Mouse (Mus musculus) MEL (cell line): ENCODE results near the gene Slc25a4. TPM values are rescaled to one million over a fixed set of nuclear protein-coding genes. Genes with fewer than 3 reads are reported as not detected.
"Not testable (repeated sequence)": the region's sequence is repeated elsewhere in the genome, so short reads cannot be mapped to it uniquely, and the experiment has no call there.

ENCODE experiments used
- DNase-seq: peaks from one replicate; pipeline ENCODE4 v3.0.0; 2011; ENCODE audit warnings: low read depth, low spot score
- H3K27ac ChIP-seq: 2 replicates; pipeline ENCODE4 v1.5.1; 2012; ENCODE audit warnings: low read depth, mild to moderate bottlenecking, control low read depth, low read length, moderate library complexity; ENCODE audit not compliant: control insufficient read depth
- H3K27me3 ChIP-seq, 2 experiments: fragments of 150-350 bp in 1 of 2; sonication (generic) in 1 of 2; 2 replicates each; pipeline ENCODE4 v1.6.1; 2012; ENCODE audit warnings: low read length in 2 of 2, mild to moderate bottlenecking in 2 of 2, improper control_type of control experiment in 1 of 2, moderate library complexity in 1 of 2; ENCODE audit not compliant: insufficient read depth in 2 of 2, control insufficient read depth in 1 of 2
- H3K36me3 ChIP-seq, 2 experiments: 2 replicates each; pipeline ENCODE4 v1.6.1; 2012 to 2014; ENCODE audit warnings: low read length in 2 of 2, improper control_type of control experiment in 1 of 2, inconsistent platforms in 1 of 2, mild to moderate bottlenecking in 1 of 2; ENCODE audit not compliant: insufficient read depth in 2 of 2, control insufficient read depth in 1 of 2
- H3K4me1 ChIP-seq, 2 experiments: fragments of 150-350 bp in 1 of 2; sonication (generic) in 1 of 2; 2 replicates each; pipeline ENCODE4 v1.6.1; 2012; ENCODE audit warnings: low read length in 2 of 2, improper control_type of control experiment in 1 of 2, mild to moderate bottlenecking in 1 of 2; ENCODE audit not compliant: insufficient read depth in 2 of 2, control insufficient read depth in 1 of 2
- H3K4me3 ChIP-seq, 2 experiments: fragments of 150-350 bp in 1 of 2; sonication (generic) in 1 of 2; 2 replicates each; pipeline ENCODE4 v1.5.1; 2012; ENCODE audit warnings: low read depth in 2 of 2, low read length in 2 of 2, mild to moderate bottlenecking in 2 of 2, moderate library complexity in 2 of 2, control low read depth in 1 of 2, improper control_type of control experiment in 1 of 2; ENCODE audit not compliant: control insufficient read depth in 1 of 2, insufficient read depth in 1 of 2
- H3K79me2 ChIP-seq: 2 replicates; pipeline ENCODE4 v1.6.1; 2012; ENCODE audit warnings: mild to moderate bottlenecking, low read length, moderate library complexity; ENCODE audit not compliant: control insufficient read depth, poor library complexity, insufficient read depth
- H3K9ac ChIP-seq: 2 replicates; pipeline ENCODE4 v1.6.1; 2012; ENCODE audit warnings: low read depth, mild to moderate bottlenecking, control low read depth, low read length, moderate library complexity; ENCODE audit not compliant: control insufficient read depth, poor library complexity, severe bottlenecking
- H3K9me3 ChIP-seq: fragments of 150-350 bp; sonication (generic); replicated peaks from 2 replicates; pipeline ENCODE4 v1.6.1; 2012; ENCODE audit warnings: mild to moderate bottlenecking, low read length, improper control_type of control experiment, moderate library complexity; ENCODE audit not compliant: insufficient read depth
- BHLHE40 ChIP-seq: IDR thresholded peaks from 2 replicates; pipeline ENCODE4 v1.6.1; 2012; ENCODE audit warnings: low read depth, mild to moderate bottlenecking, inconsistent platforms, low read length, improper control_type of control experiment, borderline replicate concordance
- CHD1 ChIP-seq: IDR thresholded peaks from 2 replicates; pipeline ENCODE4 v1.6.1; 2012; ENCODE audit warnings: low read depth, mild to moderate bottlenecking, inconsistent platforms, low read length, improper control_type of control experiment
- E2F4 ChIP-seq: IDR thresholded peaks from 2 replicates; pipeline ENCODE4 v1.6.1; 2011; ENCODE audit warnings: low read depth, low read length, improper control_type of control experiment, borderline replicate concordance
- ELF1 ChIP-seq: IDR thresholded peaks from 2 replicates; pipeline ENCODE4 v1.6.1; 2014; ENCODE audit warnings: low read depth, mild to moderate bottlenecking, inconsistent platforms, low read length, improper control_type of control experiment, moderate library complexity
- EP300 ChIP-seq, 2 experiments: IDR thresholded peaks; 2 replicates each; pipeline ENCODE4 v1.6.1; 2011; ENCODE audit warnings: improper control_type of control experiment in 2 of 2, low read length in 2 of 2, low read depth in 1 of 2, mild to moderate bottlenecking in 1 of 2
- ETS1 ChIP-seq: IDR thresholded peaks from 2 replicates; pipeline ENCODE4 v1.6.1; 2012; ENCODE audit warnings: low read depth, mild to moderate bottlenecking, inconsistent platforms, low read length, improper control_type of control experiment, moderate library complexity
- GATA1 ChIP-seq: IDR thresholded peaks from 2 replicates; pipeline ENCODE4 v1.6.1; 2011; ENCODE audit warnings: low read depth, low read length, improper control_type of control experiment
- HCFC1 ChIP-seq: IDR thresholded peaks from 2 replicates; pipeline ENCODE4 v1.6.1; 2012; ENCODE audit warnings: low read depth, mild to moderate bottlenecking, inconsistent platforms, low read length, improper control_type of control experiment, moderate library complexity
- JUND ChIP-seq: IDR thresholded peaks from 2 replicates; pipeline ENCODE4 v1.6.1; 2011; ENCODE audit warnings: low read depth, mild to moderate bottlenecking, improper control_type of control experiment, low read length
- MAX ChIP-seq: IDR thresholded peaks from 2 replicates; pipeline ENCODE4 v1.6.1; 2011; ENCODE audit warnings: low read length, improper control_type of control experiment
- MEF2A ChIP-seq: IDR thresholded peaks from 2 replicates; pipeline ENCODE4 v1.6.1; 2014; ENCODE audit warnings: low read depth, mild to moderate bottlenecking, inconsistent platforms, low read length, improper control_type of control experiment; ENCODE audit not compliant: poor library complexity, insufficient replicate concordance, severe bottlenecking; ENCODE audit errors: extremely low read depth
- MXI1 ChIP-seq: IDR thresholded peaks from 2 replicates; pipeline ENCODE4 v1.6.1; 2011; ENCODE audit warnings: mild to moderate bottlenecking, low read depth, low read length, improper control_type of control experiment
- MYB ChIP-seq: IDR thresholded peaks from 2 replicates; pipeline ENCODE4 v1.6.1; 2011; ENCODE audit warnings: mild to moderate bottlenecking, low read depth, low read length, improper control_type of control experiment
- POLR2AphosphoS2 ChIP-seq: IDR thresholded peaks from 2 replicates; pipeline ENCODE4 v1.6.1; 2011; ENCODE audit warnings: low read length, improper control_type of control experiment
- SIN3A ChIP-seq: IDR thresholded peaks from 2 replicates; pipeline ENCODE4 v1.6.1; 2012; ENCODE audit warnings: low read length, improper control_type of control experiment, inconsistent platforms
- SMC3 ChIP-seq: IDR thresholded peaks from 2 replicates; pipeline ENCODE4 v1.6.1; 2011; ENCODE audit warnings: low read depth, low read length, improper control_type of control experiment
- TBP ChIP-seq: IDR thresholded peaks from 2 replicates; pipeline ENCODE4 v1.8.0; 2011; ENCODE audit warnings: low read depth, low read length, improper control_type of control experiment
- TCF12 ChIP-seq: IDR thresholded peaks from 2 replicates; pipeline ENCODE4 v1.6.1; 2014; ENCODE audit warnings: low read depth, mild to moderate bottlenecking, inconsistent platforms, low read length, improper control_type of control experiment, moderate library complexity
- UBTF ChIP-seq: IDR thresholded peaks from 2 replicates; pipeline ENCODE4 v1.6.1; 2012; ENCODE audit warnings: low read depth, mild to moderate bottlenecking, inconsistent platforms, low read length, improper control_type of control experiment, moderate library complexity, borderline replicate concordance; ENCODE audit not compliant: insufficient read depth
- USF1 ChIP-seq: IDR thresholded peaks from 2 replicates; pipeline ENCODE4 v1.6.1; 2014; ENCODE audit warnings: low read depth, mild to moderate bottlenecking, inconsistent platforms, low read length, improper control_type of control experiment, moderate library complexity
- ZC3H11A ChIP-seq: IDR thresholded peaks from 2 replicates; pipeline ENCODE4 v1.6.1; 2012; ENCODE audit warnings: low read depth, mild to moderate bottlenecking, inconsistent platforms, low read length, improper control_type of control experiment
- ZMIZ1 ChIP-seq: IDR thresholded peaks from 2 replicates; pipeline ENCODE4 v1.6.1; 2012; ENCODE audit warnings: low read depth, mild to moderate bottlenecking, inconsistent platforms, low read length, improper control_type of control experiment, moderate library complexity
- ZNF384 ChIP-seq: IDR thresholded peaks from 2 replicates; pipeline ENCODE4 v1.6.1; 2012; ENCODE audit warnings: low read depth, mild to moderate bottlenecking, inconsistent platforms, low read length, improper control_type of control experiment
- polyA plus RNA-seq, 2 experiments: library from polyadenylated mRNA; stranded (reverse) in 1 of 2; unstranded in 1 of 2; fragments of >175 nt in 1 of 2; fragments of >200 nt in 1 of 2; gene quantifications; 2 replicates each; pipeline versions ENCODE4 v1.2.1 to v1.2.4; 2012; ENCODE audit warnings: low replicate concordance in 2 of 2, low read depth in 1 of 2; ENCODE audit not compliant: insufficient read length in 2 of 2, insufficient read depth in 1 of 2, missing spikeins in 1 of 2
- total RNA-seq: library from RNA; depleted of rRNA; stranded (reverse); fragments of 300-350 nt; gene quantifications from 2 replicates; pipeline ENCODE4 v1.2.3, GENCODE M21; 2012

Slc25a4 gene
- total and polyA plus RNA-seq, 3 experiments, result 188 to 471 (median 311) TPM

DNA sequence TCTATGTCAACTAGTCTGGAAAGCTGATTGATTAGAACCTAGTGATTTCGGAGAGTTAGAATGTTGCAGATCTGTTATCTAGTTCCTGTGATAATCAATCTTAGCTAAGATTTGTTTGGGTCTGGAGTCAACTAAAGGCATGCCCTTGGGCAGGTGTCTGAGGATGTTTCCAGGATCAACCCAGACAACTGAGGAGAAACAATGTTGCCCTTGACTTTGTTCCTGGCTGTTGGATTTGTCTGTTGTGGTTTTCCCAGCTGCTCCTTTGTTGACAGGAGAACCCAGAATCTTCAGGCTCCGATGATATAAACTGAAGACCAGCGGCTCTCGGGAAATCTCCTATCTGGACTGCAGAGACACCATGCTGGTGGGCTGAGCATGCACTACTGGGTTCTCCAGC is 23.7 kb upstream of the Slc25a4 start:
- Histone ChIP-seq H3K9me3 (no peaks in the 10 kb centered on the region), H3K36me3 (no peaks in the 10 kb centered on the region; a peak in 1 of 4 replicates), H3K9ac (no peak overlapping the region), H3K4me1 (peaks cover 0 to 2% of the 10 kb centered on the region in 2 experiments; a peak in 1 of 4 replicates), H3K79me2 (no peaks in the 10 kb centered on the region), H3K4me3 (no peak overlapping the region), H3K27ac (no peak overlapping the region), H3K27me3 (peaks cover 0 to 4% of the 10 kb centered on the region in 2 experiments; a peak in 1 of 4 replicates)
- no peak for DNase-seq
- TF ChIP-seq CHD1 (no peak), ZMIZ1 (no peak), TBP (no peak), ZC3H11A (no peak), HCFC1 (no peak), JUND (no peak), BHLHE40 (no peak), POLR2AphosphoS2 (no peak), ETS1 (no peak)
- TF ChIP-seq, all 39 proteins: peak for 0

GRCm38 (mm10) chr8:46232798-46233197 is 21.7 kb upstream of the Slc25a4 start:
- peaks cover 0 to 4% of the 10 kb centered on the region in 2 experiments; a peak in 1 of 4 replicates for H3K27me3 ChIP-seq
- no peaks in the 10 kb centered on the region for H3K9me3 ChIP-seq
- TF ChIP-seq TCF12 (no peak), SIN3A (no peak), USF1 (no peak), EP300 (IDR thresholded peaks at IDR 0.05; ENCODE audit: low read depth in 1 of 2, low read length in 2 of 2) (no peak), POLR2AphosphoS2 (no peak), MEF2A (no peak), CHD1 (no peak), MXI1 (no peak), SMC3 (no peak), MYB (no peak), MAX (no peak), ELF1 (no peak), E2F4 (no peak), GATA1 (no peak), UBTF (no peak), TBP (no peak), ETS1 (no peak), ZNF384 (no peak)
- no peak overlapping the region for H3K9ac ChIP-seq
- no peaks in the 10 kb centered on the region; a peak in 1 of 4 replicates for H3K36me3 ChIP-seq
- DNase-seq, result no peak
- H3K4me1 ChIP-seq, result peaks cover 0 to 2% of the 10 kb centered on the region in 2 experiments; a peak in 1 of 4 replicates
- no peak overlapping the region for H3K4me3 ChIP-seq
- H3K27ac ChIP-seq, result no peak overlapping the region
- H3K79me2 ChIP-seq, result no peaks in the 10 kb centered on the region

GRCm38 (mm10) chr8:46231968-46232367 is 20.9 kb upstream of the Slc25a4 start:
- H3K27me3 ChIP-seq, H3K9me3 ChIP-seq, H3K4me3 ChIP-seq, H3K79me2 ChIP-seq, H3K36me3 ChIP-seq, H3K27ac ChIP-seq, DNase-seq, H3K4me1 ChIP-seq, H3K9ac ChIP-seq: not testable (repeated sequence)
